Mouse (Mus musculus) kidney, postnatal 25 days (tissue): Measurements from ENCODE around the gene Dydc1.
"Not testable (repeated sequence)": the region's sequence is repeated elsewhere in the genome, so short reads cannot be mapped to it uniquely, and the experiment has no call there.

Source experiments
- DNase-seq, 2 experiments: peaks; one replicate each; pipeline ENCODE4 v3.0.0; 2021; ENCODE audit warnings: mixed read lengths in 2 of 2

Dydc1 gene

DNA sequence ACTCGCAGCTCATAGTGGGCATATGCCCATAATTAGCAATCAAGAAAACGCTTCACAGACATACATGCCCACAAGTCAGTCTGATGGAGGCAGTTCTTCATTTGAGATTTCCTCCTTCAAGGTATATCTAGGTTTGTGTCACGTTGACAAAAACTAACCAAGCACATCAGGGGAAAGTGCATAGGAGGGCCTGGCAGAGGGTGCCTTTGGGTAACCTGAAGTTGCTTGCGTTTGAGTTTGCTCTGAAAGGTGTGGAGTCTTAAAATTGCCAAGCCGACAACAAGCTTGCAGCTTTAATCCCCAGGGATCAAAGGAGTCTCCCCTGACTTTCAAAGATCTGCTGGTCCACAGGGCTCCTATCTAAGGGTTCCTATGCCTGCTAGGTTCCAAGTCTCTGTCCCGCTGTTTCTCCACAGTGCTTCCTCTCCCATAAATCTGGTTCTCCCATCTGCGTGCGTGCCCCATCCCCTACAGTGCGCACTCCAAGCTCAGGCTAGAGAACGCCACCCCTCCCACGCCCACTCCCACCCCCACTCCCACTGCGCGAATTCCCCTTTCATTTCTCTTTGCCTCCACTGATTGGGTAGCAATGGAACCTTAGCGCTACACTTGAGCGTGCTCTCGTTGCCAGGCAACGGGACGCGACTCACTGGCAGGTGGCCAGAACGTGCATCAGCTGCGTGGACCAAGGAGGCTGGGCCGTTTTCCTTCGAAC lies at the start of gene Dydc1:
Gene Dydc1, plus strand, starts transcription at position 683 of the 715 bp plus-strand sequence.
- peak; percentile 71 to 74 for DNase-seq

GRCm38 (mm10) chr14:41025087-41025486 lies 47.6 kb upstream of the Dydc1 start:
- no peak for DNase-seq

- no peak for DNase-seq
Measured at GRCm38 (mm10) chr14:41025594-41026284, 47.0 kb upstream of the Dydc1 start.

DNA sequence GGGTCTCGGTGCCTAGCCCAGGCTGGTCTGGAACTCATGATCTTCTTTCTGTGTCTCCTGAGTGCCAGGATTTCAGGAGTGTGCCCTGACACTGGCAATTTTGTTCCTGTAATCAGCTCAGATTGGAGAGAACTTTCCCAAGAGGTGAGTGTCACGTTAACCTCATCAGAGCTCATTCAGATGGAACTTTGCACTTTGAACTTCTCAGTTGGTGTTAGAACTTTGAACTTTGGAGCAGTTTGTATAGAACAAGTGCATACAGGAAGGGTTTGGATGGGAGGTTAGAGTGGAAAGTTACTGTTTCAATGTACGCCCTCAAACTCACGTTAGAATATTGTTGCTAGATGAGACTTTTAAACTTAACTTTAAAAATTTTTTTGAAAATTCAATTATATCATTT lies 43.4 kb upstream of the Dydc1 start:
- no peak for DNase-seq

GRCm38 (mm10) chr14:41030989-41031513 lies 41.7 kb upstream of the Dydc1 start:
- DNase-seq = no peak

DNA sequence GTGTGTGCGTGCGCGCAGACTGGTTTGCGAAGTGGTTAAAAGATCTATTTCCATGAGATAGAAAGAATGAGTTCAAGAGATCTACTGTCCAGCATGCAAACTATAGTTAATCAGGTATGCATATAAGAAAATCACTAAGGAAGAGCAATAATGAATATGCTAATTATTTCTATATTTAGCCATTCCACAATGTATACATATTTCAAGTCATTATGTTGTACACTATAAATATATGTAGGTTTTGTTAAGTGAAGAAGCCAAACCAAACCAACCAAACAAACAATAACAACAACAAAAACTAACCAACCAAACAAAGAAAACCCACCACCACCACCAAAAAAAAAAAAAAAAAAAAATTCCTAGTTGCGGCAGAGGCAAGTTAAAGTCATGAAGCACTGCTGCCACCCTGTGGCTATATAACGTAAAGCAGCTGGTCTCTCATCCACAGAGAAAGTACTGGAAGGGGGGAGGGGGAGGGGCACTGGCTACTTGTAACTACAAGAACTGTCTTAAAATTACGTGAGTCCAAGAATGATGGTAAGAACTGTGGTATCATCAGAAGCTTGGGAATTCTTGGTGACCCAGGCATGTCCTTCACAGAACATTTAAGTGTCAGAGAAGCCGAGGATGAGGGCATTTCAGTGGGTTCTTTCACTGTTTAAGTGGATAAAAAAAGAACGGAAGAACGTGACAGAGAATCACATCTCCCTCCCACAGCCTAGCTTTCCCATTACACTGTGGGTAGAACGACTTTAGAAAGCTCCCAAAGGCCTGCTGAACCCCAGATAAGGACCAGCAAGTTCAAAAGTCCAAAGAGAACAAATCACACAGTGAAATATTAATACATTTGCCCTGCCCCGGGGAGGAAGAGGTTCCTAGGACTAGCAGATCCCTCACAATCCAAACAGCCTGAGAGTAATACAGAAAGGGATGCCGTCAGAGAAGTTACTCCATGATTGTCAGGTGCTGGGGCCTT lies 39.3 kb upstream of the Dydc1 start:
- DNase-seq = peak; percentile 87 to 93

DNA sequence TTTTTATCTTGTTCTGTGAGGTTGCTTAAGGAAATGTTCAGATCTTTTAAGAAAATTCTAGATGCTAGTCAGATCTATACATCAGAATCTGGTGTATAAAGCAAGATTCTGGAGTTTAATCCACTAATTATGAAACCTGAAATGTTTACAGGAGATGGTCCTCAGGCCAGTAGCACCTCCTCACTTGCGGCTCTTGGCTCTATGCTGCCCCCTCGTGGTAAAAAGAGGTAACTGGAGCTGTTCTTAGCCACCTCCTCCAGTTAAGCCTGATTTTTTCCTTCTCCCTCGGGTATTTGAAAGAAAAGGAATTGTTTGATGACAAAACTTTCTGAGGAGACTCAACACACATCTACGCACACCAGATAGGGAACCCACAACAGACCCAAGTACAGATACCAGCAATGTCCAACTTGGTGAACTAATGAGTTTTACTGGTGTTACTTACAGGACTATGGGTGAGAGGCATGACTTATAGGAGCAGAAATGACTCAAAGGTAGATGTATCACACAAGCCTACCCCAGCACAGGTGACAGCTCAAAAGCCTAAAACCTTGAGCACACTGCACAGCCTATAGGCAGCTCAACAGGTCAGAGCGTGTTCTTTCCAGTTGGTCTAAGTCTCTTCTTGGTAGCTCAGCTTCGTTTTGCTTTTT lies 37.4 kb upstream of the Dydc1 start:
- peak; percentile 66 to 77 for DNase-seq

- DNase-seq = no peak
Measured at GRCm38 (mm10) chr14:41047402-41047801, 25.3 kb upstream of the Dydc1 start.

DNA sequence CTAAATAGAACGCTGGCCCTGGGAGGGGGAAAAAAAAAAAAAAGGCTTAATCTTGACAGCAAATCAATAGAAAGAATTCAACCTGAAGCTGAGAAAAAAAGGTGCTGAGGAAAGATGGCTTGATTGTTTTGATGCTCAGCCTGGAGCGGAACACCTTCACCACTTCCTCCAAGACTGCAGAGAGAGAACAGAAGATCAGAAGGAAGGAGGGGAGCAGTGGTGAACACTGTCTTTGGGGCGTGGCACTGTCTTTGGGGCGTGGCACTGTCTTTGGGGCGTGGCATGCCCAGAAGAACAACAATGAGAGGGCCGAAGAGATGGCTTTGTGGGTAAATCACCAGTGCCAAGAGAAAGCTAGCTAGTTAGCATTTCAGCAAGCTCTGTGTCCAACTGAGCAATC lies 22.2 kb upstream of the Dydc1 start:
- DNase-seq = no peak

DNA sequence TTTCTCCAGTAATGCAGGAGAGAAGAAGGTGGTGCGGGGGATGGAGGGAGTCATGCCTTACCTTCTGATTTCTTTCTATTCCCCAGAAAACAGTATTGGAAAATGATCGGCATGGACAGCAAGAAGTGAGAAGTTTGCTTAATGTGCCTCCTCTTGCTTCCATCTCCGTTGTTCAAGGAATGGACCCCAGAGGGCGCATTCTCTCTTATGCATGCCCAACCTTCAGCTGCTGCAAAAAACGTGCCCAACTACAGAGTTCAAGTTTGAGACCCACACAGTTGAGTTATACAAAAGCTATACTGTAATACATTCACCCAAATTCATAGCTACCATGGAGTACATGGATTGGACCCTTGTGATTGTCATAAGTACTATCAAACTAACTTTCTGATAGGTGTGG lies 20.2 kb upstream of the Dydc1 start:
- DNase-seq = peak in 1 of 2 experiments; percentile 16

DNA sequence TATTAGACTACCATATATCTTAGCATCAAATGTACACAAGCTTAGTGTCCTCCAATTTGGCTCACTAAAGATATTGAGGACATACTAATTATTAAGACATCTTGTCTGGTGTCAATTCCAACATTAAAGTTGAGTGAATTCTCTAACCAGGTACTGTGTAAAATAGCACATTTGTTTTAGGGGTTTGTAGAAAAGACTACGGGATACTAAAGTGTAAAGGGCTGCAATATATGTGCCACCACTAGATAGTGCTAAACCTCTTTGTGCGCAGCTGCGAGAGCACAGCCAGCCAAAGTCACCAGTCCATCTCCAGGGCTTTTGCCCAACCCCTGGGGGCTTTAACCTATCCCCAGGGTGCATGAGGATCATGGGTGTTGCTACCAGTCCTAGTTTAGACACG lies 19.5 kb upstream of the Dydc1 start:
- DNase-seq = not testable (repeated sequence)

DNA sequence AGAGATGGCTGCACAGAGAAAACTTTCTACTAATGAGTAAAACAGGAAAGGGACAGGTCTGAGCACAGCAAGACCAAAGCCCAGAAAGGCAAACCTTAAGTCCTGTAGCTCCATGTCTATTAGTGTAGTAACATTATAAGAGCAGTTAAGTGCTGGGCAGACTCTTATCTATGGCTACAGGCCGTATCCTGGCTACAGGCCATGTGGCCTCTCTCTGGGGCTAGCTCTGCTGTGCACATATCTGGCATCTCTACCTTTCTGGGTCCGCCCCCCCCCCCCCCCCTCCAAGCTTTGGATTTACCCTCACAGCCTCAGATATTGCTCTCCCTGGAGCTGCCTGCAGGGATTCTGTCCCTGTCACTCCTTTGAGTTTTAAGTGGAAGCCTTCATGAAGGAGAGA lies 7.5 kb upstream of the Dydc1 start:
- no peak for DNase-seq

- no peak for DNase-seq
Measured at GRCm38 (mm10) chr14:41066416-41066815, 6.3 kb upstream of the Dydc1 start.

- DNase-seq = no peak
Measured at GRCm38 (mm10) chr14:41069108-41069507, 3.6 kb upstream of the Dydc1 start, which contains the start of gene Dydc2. Dydc2 (minus strand) TSS chr14:41069208.

DNA sequence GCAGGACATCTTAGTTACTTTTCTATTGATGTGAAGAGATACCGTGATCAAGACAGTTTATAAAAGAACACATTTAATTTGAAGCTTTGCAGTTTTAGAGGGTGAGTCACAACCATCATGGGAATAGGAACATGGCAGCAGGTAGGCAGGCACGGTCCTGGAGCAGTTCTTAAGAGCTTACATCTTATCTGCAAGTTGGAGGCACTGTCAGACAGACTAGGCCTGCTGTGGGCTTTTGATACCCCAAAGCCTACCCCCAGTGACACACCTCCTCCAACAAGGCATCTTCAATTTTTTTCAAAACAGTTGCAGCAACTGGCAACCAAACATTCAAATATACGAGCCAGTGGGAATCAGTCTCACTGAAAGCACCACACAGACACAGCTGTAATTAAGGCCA lies 2.4 kb upstream of the Dydc1 start:
- no peak for DNase-seq

DNA sequence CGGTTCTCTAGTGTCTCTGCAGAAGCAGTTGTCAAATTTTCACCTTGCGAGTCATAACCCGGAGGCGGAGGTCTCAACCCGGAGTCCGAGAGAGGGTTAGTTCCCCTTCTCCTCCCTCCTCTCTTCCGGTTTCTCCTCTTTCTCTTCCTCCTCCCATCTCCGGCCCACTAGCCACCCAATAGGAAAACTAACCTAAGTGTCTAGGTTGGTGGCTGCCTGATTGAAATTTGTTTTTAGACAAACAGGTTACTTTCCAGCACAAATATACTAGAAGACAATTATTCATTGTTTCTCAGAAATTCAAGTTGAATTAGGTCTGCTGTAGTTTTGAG lies 199 bp downstream of the Dydc1 start:
- no peak for DNase-seq

DNA sequence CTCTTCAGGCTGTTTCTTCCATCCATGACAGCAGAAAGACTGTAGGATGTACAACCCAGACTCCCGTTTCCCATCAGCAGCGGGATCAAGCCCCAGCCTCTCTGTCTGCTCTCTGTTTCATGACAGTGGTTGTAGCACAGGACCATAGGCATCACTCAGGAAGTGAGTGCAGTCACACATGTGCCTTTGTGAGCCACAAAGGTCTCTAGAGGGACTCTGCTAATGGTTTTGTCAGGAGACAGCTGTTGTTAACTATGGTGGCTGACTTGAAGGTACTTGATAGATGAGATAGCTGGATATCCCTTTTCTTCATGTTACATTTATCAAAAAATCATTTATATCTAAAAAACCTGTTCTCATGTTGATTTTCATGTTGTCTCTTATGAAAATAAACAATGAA lies 9.7 kb downstream of the Dydc1 start:
- DNase-seq = no peak

DNA sequence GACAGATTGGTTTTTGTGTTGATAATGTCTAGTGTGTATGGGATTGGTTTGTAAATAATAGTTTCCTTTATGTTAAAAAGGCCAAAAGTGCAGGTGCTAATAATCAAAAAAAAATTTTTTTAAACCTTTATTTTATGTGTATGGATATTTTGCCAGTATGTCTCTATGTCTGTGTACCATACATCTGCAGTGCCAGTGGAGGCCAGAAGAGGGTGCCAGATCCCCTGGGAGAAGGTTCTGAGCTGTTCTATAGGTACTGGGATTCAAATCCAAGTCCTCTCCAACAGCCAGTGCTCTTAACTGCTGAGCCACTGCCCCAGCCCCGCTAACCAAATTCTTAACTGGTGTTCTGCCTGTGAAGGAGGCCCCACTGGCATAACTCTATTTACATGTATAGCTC lies 14.8 kb downstream of the Dydc1 start:
- DNase-seq = peak in 1 of 2 experiments; percentile 33

DNA sequence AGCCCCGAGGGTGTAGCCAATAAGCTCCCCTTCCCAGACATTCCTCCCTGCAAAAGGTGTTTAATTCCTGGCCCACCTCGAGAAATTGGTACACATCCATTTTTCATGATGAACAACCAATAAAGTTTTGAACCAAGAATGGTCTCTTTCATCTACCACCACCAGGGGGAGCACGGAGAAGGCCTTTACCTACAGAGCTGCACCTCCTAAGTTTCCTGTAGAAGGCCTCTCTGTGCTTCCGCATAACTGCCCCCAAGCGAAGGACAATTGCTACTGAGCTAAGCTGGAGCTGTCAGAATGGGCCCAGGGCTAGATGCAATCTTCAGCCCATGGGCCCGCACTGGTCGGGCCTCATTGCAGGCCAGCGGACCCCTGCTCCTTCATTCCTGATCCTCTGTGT lies 18.1 kb downstream of the Dydc1 start:
- DNase-seq = peak in 1 of 2 experiments; percentile 41

GRCm38 (mm10) chr14:41094114-41094513 lies 21.4 kb downstream of the Dydc1 start:
- no peak for DNase-seq

DNA sequence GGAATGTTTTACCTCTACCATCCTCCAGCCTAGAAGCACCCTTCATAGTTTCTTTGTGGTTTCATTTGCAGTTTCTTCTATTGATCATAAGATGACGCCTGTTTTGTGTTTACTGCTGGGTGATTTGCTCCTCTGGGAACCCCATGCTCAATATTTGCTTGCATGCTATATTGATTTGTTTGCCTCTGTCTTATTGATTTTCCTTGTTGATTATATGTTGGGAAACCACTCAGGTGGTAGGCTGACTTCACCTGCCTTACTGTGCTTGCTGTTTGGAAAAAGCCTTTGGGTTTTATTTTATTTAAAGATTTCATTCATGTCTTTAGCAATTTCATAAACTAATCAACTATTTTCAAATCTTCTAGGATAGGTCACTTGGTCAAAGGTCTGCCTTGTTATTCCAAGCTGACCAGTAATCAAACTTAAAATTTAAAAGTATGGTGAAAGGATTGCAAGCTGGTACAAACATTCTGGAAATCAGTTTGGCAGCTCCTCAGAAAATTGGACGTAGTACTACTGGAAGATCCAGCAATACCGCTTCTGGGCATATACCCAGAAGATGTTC lies 23.7 kb downstream of the Dydc1 start:
- no peak for DNase-seq

GRCm38 (mm10) chr14:41098726-41099125 lies 26.0 kb downstream of the Dydc1 start:
- DNase-seq = no peak
